Mouse (Mus musculus) erythroblast, adult 5-6 weeks (primary cell): ENCODE data around the gene Lix1l. TPM values are rescaled to one million over a fixed set of nuclear protein-coding genes. Genes with fewer than 3 reads are reported as not detected.

ENCODE experiments used
- ATAC-seq: replicated peaks from 2 replicates; pipeline ENCODE4 v1.8.0; 2016; ENCODE audit warnings: moderate number of reproducible peaks, mild to moderate bottlenecking, moderate TSS enrichment, inconsistent platforms; ENCODE audit not compliant: poor library complexity, low FRiP score, severe bottlenecking
- total RNA-seq, 2 experiments: library from RNA; stranded (forward) in 1 of 2; stranded (reverse) in 1 of 2; fragments of 150-400 nt in 1 of 2; fragments of 200-764, 138-1000 nt in 1 of 2; gene quantifications; 2 replicates each; pipeline versions ENCODE4 v1.2.3 to v1.2.4; 2015 to 2017; ENCODE audit warnings: low replicate concordance in 2 of 2

The Lix1l gene
- total RNA-seq (2015; ENCODE audit: low replicate concordance) (not detected in 2 replicates), total RNA-seq (2017; ENCODE audit: low replicate concordance) (not detected in 2 replicates)

GRCm38 (mm10) chr3:96600639-96601250 is at the start of gene Lix1l:
TSS of gene Lix1l (plus strand) at chr3:96601149.
- 0 out of 2 replicates have a peak, but pooled peaks have one; percentile 40 for ATAC-seq

DNA sequence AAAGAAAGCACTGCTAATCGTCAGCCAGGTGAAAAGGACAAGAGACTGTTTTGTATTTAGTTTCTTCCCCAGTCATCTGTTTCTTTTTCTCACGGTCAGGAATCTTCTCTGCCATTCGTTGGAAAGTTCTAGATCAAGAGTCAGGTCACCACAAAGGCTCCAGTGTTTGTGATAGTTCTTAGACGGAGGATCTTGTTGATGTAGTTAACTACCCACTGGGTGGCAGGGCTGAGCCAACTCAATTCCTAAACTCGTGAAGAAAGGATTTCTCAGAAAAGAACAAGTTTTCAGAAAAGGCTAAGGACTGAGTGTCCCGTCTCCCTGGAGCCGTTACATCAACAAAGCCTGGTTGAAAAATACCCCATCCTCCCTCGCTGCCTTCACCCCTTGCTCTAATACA is 49.7 kb upstream of the Lix1l start:
- no peak for ATAC-seq

DNA sequence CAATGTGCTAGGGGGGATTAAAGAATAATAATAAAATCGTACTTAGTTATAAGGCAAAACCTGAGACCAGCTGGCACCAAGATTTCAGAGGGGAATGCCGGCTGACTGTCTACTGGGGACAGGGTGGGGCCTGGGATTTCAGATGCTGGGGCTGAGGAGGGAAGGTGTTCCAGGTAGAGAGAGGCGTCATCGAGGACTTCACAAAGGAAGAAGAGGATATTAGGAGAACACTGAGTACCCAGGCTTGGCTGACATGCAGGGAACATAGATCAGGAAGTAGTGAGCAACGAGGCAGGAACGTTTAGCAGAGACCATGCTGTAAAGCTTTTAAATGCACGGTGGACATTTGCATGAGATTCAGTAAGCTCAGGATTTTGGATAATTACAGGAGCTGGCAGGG is 49.1 kb upstream of the Lix1l start:
- ATAC-seq = no peak

DNA sequence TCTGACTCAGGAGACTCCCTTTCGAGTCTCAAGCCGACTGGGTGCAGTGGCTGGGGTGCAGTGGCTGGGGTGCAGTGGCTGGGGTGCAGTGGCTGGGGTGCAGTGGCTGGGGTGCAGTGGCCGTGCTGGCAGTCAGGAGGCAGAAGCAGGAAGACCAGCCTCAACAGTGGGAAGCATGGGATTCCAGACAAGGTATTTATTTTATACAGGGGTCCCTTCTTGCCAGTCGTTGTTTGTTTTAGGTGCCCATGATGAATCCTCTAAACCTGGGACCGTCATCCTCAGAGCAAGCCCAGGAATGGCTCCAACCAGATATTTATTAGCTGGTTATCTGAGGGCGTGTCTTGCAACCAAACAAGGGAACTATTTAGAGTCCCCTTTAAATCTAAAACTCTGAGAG is 47.3 kb upstream of the Lix1l start:
- ATAC-seq = no peak

- no peak for ATAC-seq
Observed at GRCm38 (mm10) chr3:96554251-96554650, 46.7 kb upstream of the Lix1l start.

DNA sequence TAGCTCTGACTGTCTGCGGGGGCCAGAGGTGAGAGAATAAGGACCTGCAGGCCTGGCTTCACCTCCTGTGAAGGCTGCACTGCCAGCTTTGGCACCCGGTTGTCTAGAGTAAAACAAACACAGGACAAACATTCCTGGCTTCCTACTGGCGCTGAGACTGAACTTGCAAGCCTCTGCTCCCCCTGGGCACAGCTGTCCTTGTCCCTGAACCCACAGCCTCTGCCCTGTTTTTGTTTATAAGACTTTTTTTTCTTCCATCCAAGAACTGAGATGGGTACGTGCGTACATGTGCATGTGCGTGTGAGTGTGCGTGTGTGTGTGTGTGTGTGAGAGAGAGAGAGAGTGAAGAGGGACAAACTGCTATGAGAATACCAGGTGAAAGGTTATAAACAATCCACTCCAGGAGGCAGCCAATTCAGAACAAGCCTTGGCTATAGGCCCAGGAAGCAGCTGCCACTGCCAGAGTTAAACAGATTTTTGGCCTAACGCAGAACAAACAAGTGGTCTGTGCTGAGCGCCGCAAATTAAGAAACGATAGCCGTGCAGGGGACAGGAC is 45.8 kb upstream of the Lix1l start:
- ATAC-seq = no peak

DNA sequence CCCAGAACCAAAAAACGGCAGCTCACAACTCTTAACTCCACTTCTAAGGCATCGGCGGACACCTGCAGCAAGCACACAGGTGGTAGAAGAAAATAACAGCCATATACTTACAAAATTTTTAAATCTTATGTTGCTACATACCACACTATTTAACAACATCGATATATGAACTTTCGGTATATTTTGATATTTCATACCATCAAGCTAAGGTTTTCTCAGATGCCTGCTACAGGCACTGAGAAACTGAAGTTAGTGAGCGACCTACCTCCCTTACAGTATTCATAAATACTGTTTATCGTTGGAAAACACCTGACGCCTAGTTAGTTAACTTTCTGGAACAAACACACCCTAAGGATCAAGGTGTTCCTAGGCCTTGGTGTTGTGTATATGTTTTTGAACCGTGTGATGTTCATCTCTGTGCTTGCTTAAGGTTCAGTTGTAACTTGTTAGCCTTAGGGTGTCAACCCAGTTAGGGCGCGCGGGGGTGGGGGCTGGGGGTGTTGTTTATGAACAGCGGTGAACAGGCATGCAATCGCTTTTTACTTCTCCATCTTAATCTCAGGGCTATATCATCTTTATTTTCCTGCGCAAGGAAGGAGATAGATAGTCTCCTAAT is 44.8 kb upstream of the Lix1l start:
- no peak for ATAC-seq

GRCm38 (mm10) chr3:96556651-96557635 is 44.0 kb upstream of the Lix1l start:
- ATAC-seq = peak; percentile 12; the same call in 1 of the 2 replicates

- ATAC-seq = peak; percentile 87
Observed at GRCm38 (mm10) chr3:96557694-96558093, 43.3 kb upstream of the Lix1l start, which contains the start of gene Txnip. TSS of gene Txnip (plus strand) at chr3:96557957.

DNA sequence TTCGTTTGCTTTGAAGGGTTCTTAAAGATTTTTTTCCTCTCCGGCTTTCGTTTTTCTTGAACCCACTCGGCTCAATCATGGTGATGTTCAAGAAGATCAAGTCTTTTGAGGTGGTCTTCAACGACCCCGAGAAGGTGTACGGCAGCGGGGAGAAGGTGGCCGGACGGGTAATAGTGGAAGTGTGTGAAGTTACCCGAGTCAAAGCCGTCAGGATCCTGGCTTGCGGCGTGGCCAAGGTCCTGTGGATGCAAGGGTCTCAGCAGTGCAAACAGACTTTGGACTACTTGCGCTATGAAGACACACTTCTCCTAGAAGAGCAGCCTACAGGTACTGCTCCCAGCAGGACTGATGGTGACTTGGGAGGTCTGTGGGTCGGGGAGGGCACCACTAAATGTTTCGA is 42.8 kb upstream of the Lix1l start:
- peak; percentile 33 for ATAC-seq

DNA sequence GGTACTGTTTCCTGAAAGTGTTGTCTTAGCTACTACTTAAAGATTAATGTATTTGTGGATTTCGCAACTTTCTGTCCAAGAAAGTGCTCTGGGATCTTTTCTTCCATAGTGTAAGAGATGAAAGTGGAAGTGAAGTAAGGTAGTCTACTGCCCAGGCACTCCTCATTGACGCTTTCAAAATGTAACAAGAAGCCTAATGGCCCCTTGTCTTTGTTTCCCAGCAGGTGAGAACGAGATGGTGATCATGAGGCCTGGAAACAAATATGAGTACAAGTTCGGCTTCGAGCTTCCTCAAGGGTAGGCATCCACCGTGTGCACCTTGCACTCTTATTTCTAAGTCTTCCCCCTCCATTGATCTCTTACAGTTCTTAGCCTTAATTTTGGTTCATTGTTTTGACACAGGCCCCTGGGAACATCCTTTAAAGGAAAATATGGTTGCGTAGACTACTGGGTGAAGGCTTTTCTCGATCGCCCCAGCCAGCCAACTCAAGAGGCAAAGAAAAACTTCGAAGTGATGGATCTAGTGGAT is 42.2 kb upstream of the Lix1l start:
- no peak for ATAC-seq

DNA sequence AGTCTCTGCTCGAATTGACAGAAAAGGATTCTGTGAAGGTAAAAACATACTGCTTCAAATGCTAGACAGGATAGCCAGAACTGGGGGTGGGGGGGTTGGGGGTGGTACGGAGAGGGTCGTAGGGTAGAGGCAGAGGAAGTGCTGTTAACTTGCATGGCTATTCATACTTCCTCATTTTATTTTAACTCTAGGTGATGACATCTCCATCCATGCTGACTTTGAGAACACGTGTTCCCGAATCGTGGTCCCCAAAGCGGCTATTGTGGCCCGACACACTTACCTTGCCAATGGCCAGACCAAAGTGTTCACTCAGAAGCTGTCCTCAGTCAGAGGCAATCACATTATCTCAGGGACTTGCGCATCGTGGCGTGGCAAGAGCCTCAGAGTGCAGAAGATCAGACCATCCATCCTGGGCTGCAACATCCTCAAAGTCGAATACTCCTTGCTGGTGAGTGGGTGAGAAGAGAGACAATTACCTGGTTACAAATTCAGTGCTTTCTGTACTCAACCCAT is 41.5 kb upstream of the Lix1l start:
- 0 out of 2 replicates have a peak, but pooled peaks have one; percentile 14 for ATAC-seq

GRCm38 (mm10) chr3:96559911-96560850 is 40.8 kb upstream of the Lix1l start:
- ATAC-seq = peak; percentile 32

GRCm38 (mm10) chr3:96560881-96561668 is 39.9 kb upstream of the Lix1l start:
- no peak for ATAC-seq

DNA sequence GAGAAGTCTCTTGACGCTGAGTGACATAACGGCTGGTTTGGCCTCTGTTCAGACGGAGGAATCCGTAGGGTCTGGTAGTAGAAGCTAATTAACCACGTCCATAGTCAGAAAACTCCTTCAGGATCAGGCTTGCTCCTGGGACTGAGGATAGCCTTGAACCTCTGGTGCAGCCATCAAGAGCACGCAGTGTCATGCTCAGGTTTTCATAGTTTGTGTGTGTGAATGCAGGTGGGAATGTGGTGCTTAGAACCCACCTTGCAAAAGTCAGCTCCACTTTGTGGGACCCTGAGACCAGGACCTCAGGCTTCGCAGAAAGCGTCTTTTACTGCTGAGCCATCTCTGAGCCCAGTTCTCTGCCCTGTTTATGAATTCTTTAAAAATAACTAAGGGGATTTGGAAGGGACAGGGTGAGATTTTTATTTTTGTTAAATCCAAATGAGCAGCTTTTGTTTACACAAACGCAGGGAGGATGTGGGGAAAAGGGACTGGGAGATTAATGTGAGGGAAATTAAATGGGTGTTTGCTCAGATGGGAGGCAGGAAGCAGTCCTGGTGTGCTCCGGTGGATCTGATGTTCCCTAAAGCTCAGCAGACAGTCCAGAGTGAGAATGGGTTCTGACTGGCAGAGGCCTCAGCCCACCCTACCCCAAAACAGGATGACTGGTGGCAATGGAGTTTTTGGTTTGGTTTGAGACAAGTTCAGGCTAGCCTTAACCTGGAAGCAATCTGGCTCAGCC is 38.8 kb upstream of the Lix1l start:
- no peak for ATAC-seq

DNA sequence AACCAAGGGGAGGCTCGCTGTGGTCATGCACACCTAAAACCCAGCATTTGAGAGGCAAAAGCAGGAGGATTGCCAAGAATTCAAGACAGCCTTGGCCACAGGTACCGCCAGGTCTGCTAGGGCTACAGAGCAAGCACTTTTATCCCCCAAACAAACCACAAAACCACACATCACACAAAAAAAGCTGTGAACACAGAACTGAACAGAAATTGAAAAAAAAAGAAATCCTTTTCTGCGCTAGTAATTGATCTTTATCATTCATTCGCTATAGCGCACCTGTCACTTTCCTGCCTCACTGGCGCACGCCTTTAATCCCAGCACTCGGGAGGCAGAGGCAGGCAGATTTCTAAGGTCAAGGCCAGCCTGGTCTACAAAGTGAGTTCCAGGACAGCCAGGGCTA is 37.7 kb upstream of the Lix1l start:
- ATAC-seq = no peak
